Mouse (Mus musculus): ENCODE measurements around the gene Ace3. TPM values are rescaled to one million over a fixed set of nuclear protein-coding genes. Genes with fewer than 3 reads are reported as not detected.

The Ace3 gene
- total RNA-seq, 1 experiment from 2014 or later: not detected

DNA sequence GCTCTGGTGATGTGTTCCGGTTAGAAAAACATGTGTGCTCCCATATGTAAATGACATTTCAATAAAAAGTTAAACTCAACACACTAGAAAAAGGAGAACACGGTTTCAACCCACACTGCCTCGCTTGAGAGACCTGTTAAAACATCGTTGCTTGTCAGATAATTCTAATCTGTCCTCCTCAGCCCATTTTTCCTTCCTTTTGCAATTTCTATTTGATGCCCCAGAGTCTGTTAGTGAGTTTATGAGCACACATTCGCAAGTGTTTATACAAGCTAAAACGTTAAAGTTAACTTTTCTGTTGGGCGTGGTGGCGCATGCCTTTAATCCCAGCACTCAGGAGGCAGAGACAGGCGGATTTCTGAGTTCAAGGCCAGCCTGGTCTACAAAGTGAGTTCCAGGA lies 40.5 kb downstream of the Ace3 start:
- no peak for ATAC-seq (replicated peaks; ENCODE audit: low read depth, poor library complexity, severe bottlenecking)

DNA sequence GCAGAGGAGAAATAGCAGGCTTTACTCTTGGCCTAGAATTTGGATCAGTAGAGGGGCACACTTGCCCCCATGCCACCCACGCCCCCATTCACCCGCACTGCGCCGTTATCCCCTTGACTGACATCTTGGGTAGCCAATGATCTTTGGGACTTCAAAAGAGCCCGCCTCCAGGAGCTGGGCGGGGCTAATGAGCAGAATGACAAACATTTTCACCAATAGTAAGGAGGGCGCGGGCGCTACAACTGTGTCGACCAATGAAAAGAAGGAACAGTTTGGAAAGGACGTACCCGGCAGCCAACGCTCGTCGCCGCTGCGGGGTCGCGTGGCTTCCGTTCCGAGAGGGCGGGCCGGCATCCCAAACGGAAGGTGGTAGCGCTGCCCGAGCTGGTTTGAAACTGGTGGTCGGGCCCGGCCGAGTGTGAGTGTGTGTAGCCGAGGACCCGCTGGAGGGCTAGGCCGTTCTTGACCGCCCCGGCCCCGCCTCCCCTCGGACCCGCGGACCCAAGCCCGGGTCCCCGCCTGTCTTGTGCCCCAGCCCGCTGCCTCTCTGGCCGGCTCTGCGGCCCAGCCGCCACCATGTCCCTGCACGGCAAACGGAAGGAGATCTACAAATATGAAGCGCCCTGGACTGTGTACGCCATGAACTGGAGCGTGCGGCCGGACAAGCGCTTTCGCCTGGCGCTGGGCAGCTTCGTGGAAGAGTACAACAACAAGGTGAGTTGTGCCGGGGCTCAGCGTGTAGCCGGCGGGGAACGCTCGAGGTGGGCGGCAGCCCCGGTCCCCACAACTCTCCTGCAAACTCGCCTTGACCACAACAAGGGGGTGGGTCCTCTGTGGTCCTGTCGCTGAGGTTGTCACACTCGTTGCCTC lies 42.3 kb downstream of the Ace3 start, which contains the start of gene Dcaf7:
TSS of gene Dcaf7 (plus strand) at position 325 of the 870 bp plus-strand sequence.
- ATAC-seq (replicated peaks; ENCODE audit: low read depth, poor library complexity, severe bottlenecking): peak; percentile 94

DNA sequence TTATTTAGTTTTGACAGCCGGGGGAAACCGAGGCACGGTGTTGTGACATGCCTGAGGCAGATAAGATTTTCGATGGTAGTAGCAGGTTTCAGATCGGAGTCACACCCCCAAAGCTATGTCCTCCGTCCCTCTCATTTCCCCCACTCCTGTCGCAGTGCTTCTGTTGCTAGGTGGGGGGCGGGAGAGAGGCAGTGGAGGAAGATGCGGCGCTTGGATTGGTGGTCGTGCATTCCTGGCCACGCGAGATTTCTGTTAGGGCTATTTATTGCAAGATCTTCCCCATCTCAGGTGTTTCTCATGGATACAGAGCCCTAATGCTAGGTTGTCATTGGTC lies 42.9 kb downstream of the Ace3 start:
- peak; percentile 43 for ATAC-seq (replicated peaks; ENCODE audit: low read depth, poor library complexity, severe bottlenecking)

DNA sequence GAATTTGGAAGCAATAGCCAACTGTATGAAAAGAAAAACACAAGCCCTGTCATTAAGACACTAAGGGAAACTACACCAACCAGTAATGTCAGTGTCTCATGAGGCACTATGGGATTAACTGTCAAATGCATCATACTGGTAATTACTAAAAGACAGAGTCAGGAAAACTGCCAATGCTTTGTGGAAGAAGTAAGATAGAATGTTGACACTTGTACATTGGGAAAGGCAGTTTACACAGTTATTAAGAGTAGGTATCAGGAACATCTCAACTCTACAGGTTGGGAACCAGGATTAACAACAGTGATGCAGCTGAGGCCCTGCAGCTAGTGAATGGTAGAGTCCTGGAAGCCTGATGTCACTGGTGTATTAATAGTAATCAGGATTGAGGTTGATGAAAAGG lies 49.9 kb downstream of the Ace3 start:
- ATAC-seq (replicated peaks; ENCODE audit: low read depth, poor library complexity, severe bottlenecking): no peak

DNA sequence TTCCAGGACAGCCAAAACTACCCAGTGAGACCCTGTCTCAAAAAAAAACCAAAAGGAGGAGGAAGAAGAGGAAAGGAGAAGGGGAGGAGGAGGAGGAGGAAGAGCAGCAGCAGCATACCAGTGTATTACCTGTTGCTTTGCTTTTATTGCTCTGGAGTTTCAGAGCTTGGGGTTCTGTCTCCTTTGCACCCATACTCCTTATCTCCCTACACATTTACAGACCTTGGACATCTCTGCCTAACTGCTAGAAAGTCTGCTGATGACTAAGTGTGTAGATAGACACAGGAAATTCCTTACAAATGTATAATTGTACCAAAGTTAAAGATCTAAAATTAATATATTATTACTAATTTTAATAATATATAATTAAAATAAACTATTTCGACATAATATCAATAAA lies 50.8 kb downstream of the Ace3 start:
- ATAC-seq (replicated peaks; ENCODE audit: low read depth, poor library complexity, severe bottlenecking): no peak

DNA sequence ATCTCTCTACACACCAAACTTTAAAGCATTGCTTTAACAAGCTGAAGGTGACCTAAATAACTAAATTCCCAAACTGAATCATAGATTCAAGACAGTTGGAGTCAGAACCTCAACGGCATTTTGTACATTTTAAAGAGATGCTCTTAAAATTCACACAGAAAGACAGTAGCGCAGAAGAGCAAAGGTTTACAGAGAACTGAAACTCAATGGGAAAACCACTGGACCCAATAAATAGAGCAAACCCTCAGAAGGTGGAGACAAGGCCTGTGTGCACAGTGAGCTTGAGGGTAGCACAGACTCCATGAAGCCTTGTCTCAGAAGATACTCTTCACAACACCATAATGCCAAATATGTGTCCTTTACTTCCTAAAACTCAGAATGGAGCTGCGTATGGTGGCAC lies 51.3 kb downstream of the Ace3 start:
- no peak for ATAC-seq (replicated peaks; ENCODE audit: low read depth, poor library complexity, severe bottlenecking)

DNA sequence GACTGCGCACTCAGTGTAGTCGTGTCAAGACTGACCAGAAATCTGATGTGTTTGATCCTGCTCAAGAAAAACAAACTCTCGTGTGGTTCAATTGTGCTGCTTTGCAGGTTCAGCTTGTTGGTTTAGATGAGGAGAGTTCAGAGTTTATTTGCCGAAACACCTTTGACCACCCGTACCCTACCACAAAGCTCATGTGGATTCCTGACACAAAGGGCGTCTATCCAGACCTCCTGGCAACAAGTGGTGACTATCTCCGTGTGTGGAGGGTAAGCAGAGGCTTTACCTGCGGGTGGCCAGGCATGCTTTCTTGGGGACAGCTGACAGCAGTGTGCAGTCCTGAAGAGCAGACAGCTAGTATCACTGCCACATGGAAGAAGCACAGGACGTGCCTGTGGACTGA lies 52.1 kb downstream of the Ace3 start:
- ATAC-seq (replicated peaks; ENCODE audit: low read depth, poor library complexity, severe bottlenecking): no peak

DNA sequence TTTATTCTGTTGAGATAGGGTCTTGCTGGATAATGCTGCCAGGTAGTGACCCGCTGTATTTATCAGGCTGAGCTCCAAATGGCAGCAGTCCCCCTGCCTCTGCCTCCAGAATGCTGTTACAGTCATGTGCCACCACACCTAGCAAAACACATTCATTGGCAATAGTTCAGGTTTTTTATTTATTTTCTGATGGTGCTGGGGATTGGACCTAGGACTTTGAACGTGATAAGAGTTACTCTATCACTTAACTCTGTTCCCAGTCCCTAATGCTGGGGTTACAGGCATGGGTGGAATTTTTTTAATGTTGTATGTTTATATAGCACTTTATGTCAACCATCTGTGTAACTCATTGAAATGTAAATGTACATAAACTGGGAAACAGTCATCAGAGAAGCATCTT lies 59.4 kb downstream of the Ace3 start:
- no peak for ATAC-seq (replicated peaks; ENCODE audit: low read depth, poor library complexity, severe bottlenecking)

DNA sequence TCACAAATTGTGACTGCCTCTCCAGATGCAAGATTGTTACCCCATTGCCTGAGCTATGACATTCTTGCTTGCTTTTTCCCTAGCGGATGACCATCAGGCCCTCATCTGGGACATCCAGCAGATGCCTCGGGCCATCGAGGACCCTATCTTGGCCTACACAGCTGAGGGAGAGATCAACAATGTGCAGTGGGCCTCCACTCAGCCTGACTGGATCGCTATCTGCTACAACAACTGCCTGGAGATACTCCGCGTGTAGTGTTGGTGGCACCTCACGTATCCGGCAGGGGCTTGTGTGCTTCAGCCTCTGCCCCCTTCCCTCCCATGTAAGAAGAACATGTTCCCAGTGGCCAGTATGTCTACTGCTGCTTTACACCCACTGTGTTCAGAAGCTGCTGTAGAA lies 60.1 kb downstream of the Ace3 start:
- ATAC-seq (replicated peaks; ENCODE audit: low read depth, poor library complexity, severe bottlenecking): no peak

Other genes starting within 250 kb of the Ace3 start
- 1.4 and 2.2 TPM in 2 replicates for gene Cyb561, start 41.3 kb upstream of the Ace3 start, total RNA-seq (2017)
- gene Ace, start 26.7 kb upstream of the Ace3 start, total RNA-seq (2017): 0.19 and 0.27 TPM in 2 replicates
- gene Kcnh6, start 13.4 kb downstream of the Ace3 start, total RNA-seq (2017): not detected in 2 replicates
- gene Dcaf7, start 42.2 kb downstream of the Ace3 start, total RNA-seq (2017): 56.2 and 68.3 TPM in 2 replicates
- 14.5 and 21.1 TPM in 2 replicates for gene Taco1, start 71.4 kb downstream of the Ace3 start, total RNA-seq (2017)
- gene Map3k3, start 89.9 kb downstream of the Ace3 start, total RNA-seq (2017): 14.7 and 28.0 TPM in 2 replicates
- gene Gm10840, start 166.2 kb downstream of the Ace3 start, total RNA-seq (2017): not detected in 2 replicates
- 22.7 and 26.6 TPM in 2 replicates for gene Limd2, start 166.2 kb downstream of the Ace3 start, total RNA-seq (2017)
- gene Strada, start 207.5 kb downstream of the Ace3 start, total RNA-seq (2017): 22.1 and 25.4 TPM in 2 replicates
- 170 and 212 TPM in 2 replicates for gene Ccdc47, start 221.7 kb downstream of the Ace3 start, total RNA-seq (2017)
- 86.2 and 103 TPM in 2 replicates for gene Ddx42, start 222.3 kb downstream of the Ace3 start, total RNA-seq (2017)

Measured in common myeloid progenitor, adult 5-6 weeks (primary cell).